Mouse (Mus musculus) embryo, embryonic 9.5 days (tissue): ENCODE measurements around the gene Atp13a1.
A peak's percentile ranks its signal among the peaks of the same experiment; 100 is the strongest.

Experiments
- DNase-seq: peaks from one replicate; pipeline ENCODE4 v3.0.0-alpha.2; 2017; ENCODE audit errors: extremely low spot score

Atp13a1 gene

GRCm38 (mm10) chr8:69799946-69800345 is 9.0 kb downstream of the Atp13a1 start:
- no peak for DNase-seq

- no peak for DNase-seq
Observed at GRCm38 (mm10) chr8:69801796-69802195, 10.8 kb downstream of the Atp13a1 start.

- DNase-seq = no peak
Observed at GRCm38 (mm10) chr8:69802216-69802615, 11.3 kb downstream of the Atp13a1 start.

GRCm38 (mm10) chr8:69803366-69803765 is 12.4 kb downstream of the Atp13a1 start:
- no peak for DNase-seq

- no peak for DNase-seq
Observed at GRCm38 (mm10) chr8:69804537-69804936, 13.6 kb downstream of the Atp13a1 start.

- no peak for DNase-seq
Observed at GRCm38 (mm10) chr8:69805086-69805485, 14.1 kb downstream of the Atp13a1 start.

- DNase-seq = no peak
Observed at GRCm38 (mm10) chr8:69805491-69805890, 14.5 kb downstream of the Atp13a1 start.

GRCm38 (mm10) chr8:69807236-69807635 is 16.3 kb downstream of the Atp13a1 start:
- no peak for DNase-seq

- peak; percentile 79 for DNase-seq
Observed at GRCm38 (mm10) chr8:69808094-69808863, 17.3 kb downstream of the Atp13a1 start, which contains the start of gene Gmip. TSS of gene Gmip (plus strand) at chr8:69808679.

- peak; percentile 26 for DNase-seq
Observed at GRCm38 (mm10) chr8:69808864-69809403, 18.0 kb downstream of the Atp13a1 start.

GRCm38 (mm10) chr8:69809820-69810219 is 18.9 kb downstream of the Atp13a1 start:
- DNase-seq = no peak

- DNase-seq = no peak
Observed at GRCm38 (mm10) chr8:69814881-69815280, 23.9 kb downstream of the Atp13a1 start.

GRCm38 (mm10) chr8:69815396-69815795 is 24.4 kb downstream of the Atp13a1 start:
- DNase-seq = no peak

GRCm38 (mm10) chr8:69820466-69820865 is 29.5 kb downstream of the Atp13a1 start:
- DNase-seq = no peak

- DNase-seq = peak; percentile 86
Observed at GRCm38 (mm10) chr8:69821971-69822385, 31.0 kb downstream of the Atp13a1 start.

- DNase-seq = no peak
Observed at GRCm38 (mm10) chr8:69822386-69823191, 31.6 kb downstream of the Atp13a1 start, which contains the start of gene Lpar2. TSS of gene Lpar2 (plus strand) at chr8:69822429.

- no peak for DNase-seq
Observed at GRCm38 (mm10) chr8:69826371-69826770, 35.4 kb downstream of the Atp13a1 start.

GRCm38 (mm10) chr8:69832298-69832853 is 41.4 kb downstream of the Atp13a1 start, which contains the start of gene Pbx4:
TSS of gene Pbx4 (plus strand) at chr8:69832491.
- peak; percentile 96 for DNase-seq

- no peak for DNase-seq
Observed at GRCm38 (mm10) chr8:69837057-69837682, 46.2 kb downstream of the Atp13a1 start.

- no peak for DNase-seq
Observed at GRCm38 (mm10) chr8:69847167-69848065, 56.5 kb downstream of the Atp13a1 start.
